Mouse (Mus musculus) embryonic facial prominence, embryonic 11.5 days (tissue): ENCODE data around the gene Klc1. TPM values are rescaled to one million over a fixed set of nuclear protein-coding genes. Genes with fewer than 3 reads are reported as not detected.
"Not testable (repeated sequence)": the region's sequence is repeated elsewhere in the genome, so short reads cannot be mapped to it uniquely, and the experiment has no call there.

Source experiments
- ATAC-seq: fragments of 200-750 bp; cut with Nextera tagmentation; replicated peaks from 2 replicates; pipeline ENCODE4 v1.8.0; 2017; ENCODE audit warnings: low read depth; ENCODE audit not compliant: insufficient number of reproducible peaks, low FRiP score, low TSS enrichment
- DNase-seq: peaks from one replicate; pipeline ENCODE4 v3.0.0-alpha.2; 2015; ENCODE audit warnings: low spot score
- H3K27ac ChIP-seq: fragments of 300-500 bp; sonication (generic); replicated peaks from 2 replicates; pipeline ENCODE4 v1.5.1; 2014; ENCODE audit warnings: mild to moderate bottlenecking, low read depth, low read length, control low read depth
- H3K27me3 ChIP-seq: fragments of 300-500 bp; sonication (generic); 2 replicates; pipeline ENCODE4 v1.6.1; 2014; ENCODE audit warnings: mild to moderate bottlenecking, low read length, moderate library complexity, mixed read lengths; ENCODE audit not compliant: control insufficient read depth, insufficient read depth
- H3K36me3 ChIP-seq: fragments of 300-500 bp; sonication (generic); replicated peaks from 2 replicates; pipeline ENCODE4 v1.6.1; 2014; ENCODE audit warnings: low read depth, mild to moderate bottlenecking, low read length, moderate library complexity, mixed read lengths; ENCODE audit not compliant: control insufficient read depth, insufficient read depth
- H3K4me1 ChIP-seq: fragments of 300-500 bp; sonication (generic); 2 replicates; pipeline ENCODE4 v1.6.1; 2014; ENCODE audit warnings: low read length, mixed read lengths; ENCODE audit not compliant: control insufficient read depth, insufficient read depth
- H3K4me2 ChIP-seq: fragments of 300-500 bp; sonication (generic); 2 replicates; pipeline ENCODE4 v1.6.1; 2014; ENCODE audit warnings: low read depth, mild to moderate bottlenecking, control low read depth, low read length, moderate library complexity
- H3K4me3 ChIP-seq: fragments of 300-500 bp; sonication (generic); 2 replicates; pipeline ENCODE4 v1.5.1; 2014; ENCODE audit warnings: low read depth, low read length, control low read depth
- H3K9ac ChIP-seq: fragments of 300-500 bp; sonication (generic); replicated peaks from 2 replicates; pipeline ENCODE4 v1.6.1; 2014; ENCODE audit warnings: mild to moderate bottlenecking, control low read depth, low read length
- H3K9me3 ChIP-seq: fragments of 300-500 bp; sonication (generic); replicated peaks from 2 replicates; pipeline ENCODE4 v1.6.1; 2016; ENCODE audit warnings: mild to moderate bottlenecking, low read length, inconsistent platforms, mixed read lengths; ENCODE audit not compliant: control insufficient read depth
- WGBS: fragments of 180-500 bp; shearing (Covaris S2); extraction: QIAGEN DNeasy Blood & Tissue Kit; methylation state at CpG from one replicate; pipeline ENCODE4 v1.1.7; 2014; 5-methylcytosine and 5-hydroxymethylcytosine counted together
- polyA plus RNA-seq: library from polyadenylated mRNA; unstranded; fragments of >200 nt; fragmentation: Nextera tagmentation; extraction: Ambion mirVana; gene quantifications from 2 replicates; pipeline ENCODE4 v1.2.1, GENCODE M21; 2014

Klc1 gene
- polyA plus RNA-seq, 1 experiment from 2014 or later = 132 TPM

- Histone ChIP-seq H3K36me3 (no peaks in the 10 kb centered on the region), H3K4me3 (no peak overlapping the region), H3K27ac (no peak overlapping the region), H3K4me1 (no peaks in the 10 kb centered on the region), H3K9ac (no peak overlapping the region), H3K9me3 (no peaks in the 10 kb centered on the region), H3K27me3 (no peaks in the 10 kb centered on the region), H3K4me2 (no peak overlapping the region)
- ATAC-seq (no peak), DNase-seq (no peak)
- 89% methylated on average over 3 of the region's 3 CpGs for WGBS
These were observed 23.7 kb upstream of the Klc1 start for GRCm38 (mm10) chr12:111734912-111735311.

- H3K36me3 ChIP-seq, H3K4me1 ChIP-seq, H3K4me3 ChIP-seq, H3K4me2 ChIP-seq, ATAC-seq, H3K9ac ChIP-seq, H3K27ac ChIP-seq, DNase-seq, H3K9me3 ChIP-seq, H3K27me3 ChIP-seq: not testable (repeated sequence)
- 86% methylated on average over 8 of the region's 8 CpGs for WGBS
These were observed 22.0 kb upstream of the Klc1 start for GRCm38 (mm10) chr12:111736676-111737075.

- Histone ChIP-seq H3K4me2 (no peak overlapping the region), H3K27ac (no peak overlapping the region), H3K27me3 (no peaks in the 10 kb centered on the region), H3K36me3 (no peaks in the 10 kb centered on the region), H3K9ac (no peak overlapping the region), H3K9me3 (no peaks in the 10 kb centered on the region), H3K4me3 (no peak overlapping the region), H3K4me1 (no peaks in the 10 kb centered on the region)
- WGBS = 63% methylated on average over 9 of the region's 9 CpGs
- ATAC-seq (no peak), DNase-seq (no peak)
These were observed 21.3 kb upstream of the Klc1 start for GRCm38 (mm10) chr12:111737370-111737769.

GRCm38 (mm10) chr12:111738754-111739153, 19.9 kb upstream of the Klc1 start:
- H3K9me3 ChIP-seq = no peaks in the 10 kb centered on the region
- H3K4me1 ChIP-seq = no peaks in the 10 kb centered on the region
- H3K4me2 ChIP-seq = no peak overlapping the region
- no peaks in the 10 kb centered on the region for H3K36me3 ChIP-seq
- ATAC-seq (no peak), DNase-seq (peak; percentile 69)
- H3K9ac ChIP-seq = no peak overlapping the region
- 7% methylated on average over 3 of the region's 3 CpGs for WGBS
- H3K27me3 ChIP-seq = no peaks in the 10 kb centered on the region
- no peak overlapping the region for H3K4me3 ChIP-seq
- no peak overlapping the region for H3K27ac ChIP-seq

- Histone ChIP-seq H3K36me3 (no peaks in the 10 kb centered on the region), H3K27me3 (no peaks in the 10 kb centered on the region), H3K4me3 (no peak overlapping the region), H3K4me2 (no peak overlapping the region), H3K27ac (no peak overlapping the region), H3K4me1 (no peaks in the 10 kb centered on the region), H3K9me3 (no peaks in the 10 kb centered on the region), H3K9ac (no peak overlapping the region)
- WGBS = 54% methylated on average over 8 of the region's 8 CpGs
- ATAC-seq (no peak), DNase-seq (no peak)
These were observed 17.3 kb upstream of the Klc1 start for GRCm38 (mm10) chr12:111741338-111741737.

- 63% methylated on average over 2 of the region's 2 CpGs for WGBS
- Histone ChIP-seq H3K36me3 (no peaks in the 10 kb centered on the region), H3K9ac (no peak overlapping the region), H3K4me1 (no peaks in the 10 kb centered on the region), H3K27ac (no peak overlapping the region), H3K4me2 (no peak overlapping the region), H3K4me3 (no peak overlapping the region), H3K9me3 (no peaks in the 10 kb centered on the region), H3K27me3 (no peaks in the 10 kb centered on the region)
- ATAC-seq = no peak
- no peak for DNase-seq
These were observed 15.2 kb upstream of the Klc1 start for GRCm38 (mm10) chr12:111743419-111743818.

GRCm38 (mm10) chr12:111743981-111744423, 14.6 kb upstream of the Klc1 start:
- H3K9ac ChIP-seq = no peak overlapping the region
- no peak overlapping the region for H3K27ac ChIP-seq
- H3K4me3 ChIP-seq = no peak overlapping the region
- no peaks in the 10 kb centered on the region for H3K27me3 ChIP-seq
- ATAC-seq = no peak
- WGBS = 88% methylated on average over 11 of the region's 11 CpGs
- no peak for DNase-seq
- no peaks in the 10 kb centered on the region for H3K9me3 ChIP-seq
- no peaks in the 10 kb centered on the region for H3K4me1 ChIP-seq
- H3K4me2 ChIP-seq = no peak overlapping the region
- H3K36me3 ChIP-seq = no peaks in the 10 kb centered on the region

- WGBS = 69% methylated on average over 6 of the region's 6 CpGs
These were observed 13.4 kb upstream of the Klc1 start for GRCm38 (mm10) chr12:111745274-111745673.

More at GRCm38 (mm10) chr12:111745274-111745673, 13.4 kb upstream of the Klc1 start:
- DNase-seq = no peak
- no peak overlapping the region for H3K4me3 ChIP-seq
- no peaks in the 10 kb centered on the region for H3K36me3 ChIP-seq
- no peak for ATAC-seq
- H3K4me1 ChIP-seq = no peaks in the 10 kb centered on the region
- no peak overlapping the region for H3K9ac ChIP-seq
- no peaks in the 10 kb centered on the region for H3K27me3 ChIP-seq
- H3K27ac ChIP-seq = no peak overlapping the region
- H3K4me2 ChIP-seq = no peak overlapping the region
- no peaks in the 10 kb centered on the region for H3K9me3 ChIP-seq
